Mouse (Mus musculus) inflammation-experienced regulatory T-cells (primary cell): Measurements from ENCODE around the gene Gata1. TPM values are rescaled to one million over a fixed set of nuclear protein-coding genes. Genes with fewer than 3 reads are reported as not detected.

ENCODE experiments used
- polyA plus RNA-seq, 2 experiments: library from polyadenylated mRNA; unstranded; fragments of 100-300 nt; shearing (Covaris generic); gene quantifications; one replicate each; pipeline ENCODE4 v1.2.1; 2017

The Gata1 gene
- 10 to 100 TPM; 25.9 to 28.4 TPM for polyA plus RNA-seq

GRCm38 (mm10) chrX:7977892-7978291, at the start of gene Gata1:
Gene Gata1, minus strand, starts transcription at chrX:7978071.

GRCm38 (mm10) chrX:8018286-8018685, 40.4 kb upstream of the Gata1 start, which contains the start of gene Glod5:
Gene Glod5, minus strand, starts transcription at chrX:8018492.

GRCm38 (mm10) chrX:7947108-7947899, 30.6 kb downstream of the Gata1 start, which contains the start of gene Hdac6:
Gene Hdac6, minus strand, starts transcription at chrX:7947889.

GRCm38 (mm10) chrX:7928270-7928790, 49.5 kb downstream of the Gata1 start, which contains the start of gene Eras:
Gene Eras, minus strand, starts transcription at chrX:7928607.

GRCm38 (mm10) chrX:7919601-7920383, 58.1 kb downstream of the Gata1 start, which contains the start of gene Pcsk1n:
Gene Pcsk1n, plus strand, starts transcription at chrX:7919822.

Other genes with a start within 250 kb of the Gata1 start
- gene Praf2, start 249.6 kb downstream of the Gata1 start, polyA plus RNA-seq: 10 to 100 TPM; 36.2 to 40.3 TPM
- under 1 TPM; 0.11 to 0.55 TPM for gene Ccdc120, start 227.2 kb downstream of the Gata1 start, polyA plus RNA-seq
- 10 to 100 TPM; 30.6 to 35.2 TPM for gene Tfe3, start 215.5 kb downstream of the Gata1 start, polyA plus RNA-seq
- gene Gripap1, start 188.3 kb downstream of the Gata1 start, polyA plus RNA-seq: 10 to 100 TPM; 95.0 to 98.3 TPM
- gene Kcnd1, start 155.8 kb downstream of the Gata1 start, polyA plus RNA-seq: 1 to 10 TPM in 1 of 2 experiments, under 1 TPM in 1; 0.69 to 2.4 TPM
- 100 to 1,000 TPM; 196 to 198 TPM for gene Otud5, start 136.7 kb downstream of the Gata1 start, polyA plus RNA-seq
- 10 to 100 TPM; 51.7 to 86.2 TPM for gene Pim2, start 99.8 kb downstream of the Gata1 start, polyA plus RNA-seq
- 10 to 100 TPM; 39.3 to 39.5 TPM for gene Slc35a2, start 94.0 kb downstream of the Gata1 start, polyA plus RNA-seq
- 100 to 1,000 TPM; 144 to 146 TPM for gene Pqbp1, start 78.8 kb downstream of the Gata1 start, polyA plus RNA-seq
- gene Timm17b, start 78.7 kb downstream of the Gata1 start, polyA plus RNA-seq: 100 to 1,000 TPM; 130 to 136 TPM
- not detected for gene Gm10491, start 70.2 kb downstream of the Gata1 start, polyA plus RNA-seq
- not detected for gene Gm10490, start 68.5 kb downstream of the Gata1 start, polyA plus RNA-seq
- gene Pcsk1n, start 58.2 kb downstream of the Gata1 start, polyA plus RNA-seq: under 1 TPM in 1 of 2 experiments, not detected in 1; 0.38 TPM
- under 1 TPM in 1 of 2 experiments, not detected in 1; 0.44 TPM for gene Eras, start 49.5 kb downstream of the Gata1 start, polyA plus RNA-seq
- 10 to 100 TPM; 13.0 to 14.0 TPM for gene Hdac6, start 30.2 kb downstream of the Gata1 start, polyA plus RNA-seq
- gene Glod5, start 40.4 kb upstream of the Gata1 start, polyA plus RNA-seq: not detected
- gene Suv39h1, start 96.7 kb upstream of the Gata1 start, polyA plus RNA-seq: 10 to 100 TPM; 22.7 to 32.2 TPM
- gene Was, start 112.4 kb upstream of the Gata1 start, polyA plus RNA-seq: 10 to 100 TPM; 80.0 to 87.7 TPM
- gene Wdr13, start 154.8 kb upstream of the Gata1 start, polyA plus RNA-seq: 10 to 100 TPM; 24.4 to 32.3 TPM
- gene Rbm3, start 167.8 kb upstream of the Gata1 start, polyA plus RNA-seq: 100 to 1,000 TPM; 502 to 511 TPM
- 10 to 100 TPM; 14.2 to 21.1 TPM for gene Tbc1d25, start 198.1 kb upstream of the Gata1 start, polyA plus RNA-seq
- 100 to 1,000 TPM; 141 to 144 TPM for gene Ebp, start 215.4 kb upstream of the Gata1 start, polyA plus RNA-seq
- under 1 TPM in 1 of 2 experiments, not detected in 1; 0.21 TPM for gene Porcn, start 228.5 kb upstream of the Gata1 start, polyA plus RNA-seq